Mouse (Mus musculus) adrenal gland, postnatal 25 days (tissue): Measurements from ENCODE around the gene Prdm5. TPM values are rescaled to one million over a fixed set of nuclear protein-coding genes. Genes with fewer than 3 reads are reported as not detected.

Experiments used
- DNase-seq: peaks from one replicate; pipeline ENCODE4 v3.0.0; 2021; ENCODE audit warnings: mixed read lengths
- long read RNA-seq: library from polyadenylated mRNA; stranded (forward); transcript quantifications from one replicate; pipeline ENCODE4 v2.0.0, GENCODE M21; 2021
- total RNA-seq: library from RNA; stranded (reverse); gene quantifications from 2 replicates; pipeline ENCODE4 v1.2.3, GENCODE M21; 2021

Prdm5 gene
- 19.9 and 22.7 TPM in 2 replicates for total RNA-seq
- long read RNA-seq, transcript Prdm5-202 (15 exons, 2,155 nt): major isoform, 6 of 10 reads
- long read RNA-seq, partial matches to known transcripts: 1 of 10 reads
- long read RNA-seq, other reads (novel, unspliced or antisense): 1 of 10 reads

DNA sequence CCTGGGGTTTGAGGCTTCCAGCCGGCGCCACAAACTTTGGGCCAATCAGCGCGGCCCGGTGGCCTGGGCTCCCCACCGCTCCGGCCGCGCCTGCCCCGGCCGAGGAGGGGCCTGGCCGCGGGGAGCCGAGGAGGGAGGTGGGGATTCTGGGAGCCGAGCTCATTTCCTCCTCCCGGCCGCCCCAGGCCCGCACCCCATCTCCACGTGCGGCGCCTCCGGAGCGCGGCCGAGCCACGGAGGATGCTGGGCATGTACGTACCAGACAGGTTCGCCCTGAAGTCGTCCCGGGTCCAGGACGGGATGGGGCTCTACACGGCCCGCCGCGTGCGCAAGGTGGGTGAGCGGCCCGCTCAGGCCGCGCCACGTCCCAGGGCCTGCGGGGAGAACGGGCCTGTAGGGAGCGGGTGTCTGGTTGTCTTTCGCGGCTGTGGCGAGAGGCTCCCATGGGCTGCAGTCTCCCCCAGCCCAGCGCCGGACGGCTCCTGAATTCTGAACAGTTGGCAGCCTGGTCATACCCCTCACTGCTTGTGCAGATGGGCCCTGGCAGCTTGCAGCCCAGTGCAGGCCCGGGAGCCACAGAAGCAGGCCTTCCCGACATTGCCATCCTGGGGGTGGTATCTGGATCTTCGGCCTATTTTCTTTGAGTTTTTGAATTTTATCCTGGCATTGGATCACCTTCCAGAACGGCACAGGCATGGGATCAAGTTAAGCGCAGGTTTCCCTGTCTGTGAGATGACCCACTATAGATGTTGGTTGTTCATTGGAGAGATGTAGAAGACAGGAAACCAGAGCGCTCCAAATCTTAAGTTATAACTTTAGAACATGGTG, at the start of gene Prdm5:
TSS of gene Prdm5 (plus strand) at position 128 of the 828 bp plus-strand sequence.
- DNase-seq: peak; percentile 81

DNA sequence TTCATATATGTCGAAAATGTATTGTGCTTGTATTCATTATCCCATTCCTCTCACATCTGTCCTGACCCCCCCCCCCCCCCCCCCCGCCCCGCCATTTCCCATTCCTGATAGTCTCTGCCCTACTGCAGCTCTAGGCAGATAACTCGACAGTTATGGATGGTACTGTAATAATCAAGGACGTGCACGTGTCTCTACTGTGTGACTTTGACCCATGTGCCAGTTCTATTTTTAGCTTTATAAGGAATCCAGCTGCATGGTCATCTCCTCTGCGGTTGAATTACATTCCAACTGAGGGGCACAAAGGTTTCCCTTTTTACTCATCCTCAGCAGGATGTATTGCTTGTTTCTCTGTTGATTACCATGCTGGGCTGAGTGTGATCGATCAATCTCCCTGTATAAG, 39.3 kb upstream of the Prdm5 start:
- DNase-seq: no peak

DNA sequence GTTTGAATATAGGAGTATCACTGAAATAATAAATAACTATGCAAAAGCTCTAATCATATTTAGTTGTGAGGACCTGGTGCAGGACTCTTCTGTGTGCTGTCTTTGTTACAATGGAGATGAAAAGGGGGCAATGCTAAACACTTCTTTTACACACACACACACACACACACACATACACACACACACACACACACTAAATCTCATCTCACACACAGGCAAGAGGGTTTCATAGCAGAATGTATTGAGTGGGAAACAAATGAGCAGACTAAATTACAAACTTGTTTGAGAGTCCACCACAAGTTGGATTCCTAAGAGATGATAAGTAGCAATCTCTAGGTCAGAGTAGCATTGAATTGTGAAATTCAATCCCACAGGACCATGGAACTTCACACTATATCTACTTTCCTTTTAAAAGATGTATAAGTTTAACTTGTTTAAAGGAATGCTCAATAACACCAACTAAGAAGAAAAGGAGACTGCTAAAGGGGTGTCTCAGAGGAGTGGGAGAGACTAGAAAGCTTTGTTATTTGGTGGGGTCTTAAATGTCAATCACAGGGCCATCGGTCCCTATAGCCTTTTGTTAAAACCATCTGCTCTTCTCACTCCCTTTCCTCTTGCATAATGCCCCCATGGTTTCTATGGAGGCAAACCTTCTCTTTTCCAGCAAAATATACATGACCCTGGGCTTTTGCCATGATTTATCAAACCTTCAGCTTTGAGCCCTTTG, 35.5 kb upstream of the Prdm5 start:
- no peak for DNase-seq

DNA sequence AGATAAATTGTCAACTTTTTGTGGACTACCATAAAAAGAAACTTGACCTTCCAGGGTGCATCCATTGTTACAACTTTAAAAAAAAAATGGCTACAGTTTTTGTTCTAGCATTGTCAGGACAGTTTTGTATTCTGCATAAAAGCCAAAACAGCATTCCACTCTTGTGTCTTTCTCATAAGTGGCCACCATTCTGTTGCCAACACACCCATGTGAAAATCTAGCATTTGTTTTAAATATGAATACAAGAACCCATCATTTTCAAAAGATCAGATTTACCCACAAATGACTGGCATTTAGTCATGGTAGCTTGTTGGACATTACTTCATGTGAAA, 35.0 kb upstream of the Prdm5 start:
- no peak for DNase-seq

DNA sequence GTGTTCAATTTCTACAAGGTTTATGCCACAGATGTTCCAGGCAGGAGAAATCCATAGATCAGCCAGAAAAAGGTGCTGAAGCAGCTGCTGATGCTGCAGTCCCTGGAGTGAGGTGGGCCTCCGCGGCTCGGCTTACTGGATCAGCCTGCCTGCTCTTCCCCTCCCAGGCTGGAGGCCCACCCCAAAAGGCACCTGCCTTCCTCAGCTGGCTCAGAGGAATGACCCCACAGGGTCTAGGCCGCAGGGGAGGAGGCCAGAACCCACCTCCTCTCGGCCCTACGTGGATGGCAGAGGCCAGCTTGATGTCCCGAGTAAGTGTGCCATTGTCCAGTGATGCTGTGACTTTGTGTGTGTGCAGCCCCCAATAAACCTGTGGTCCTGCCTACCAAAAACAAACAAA, 20.6 kb upstream of the Prdm5 start:
- no peak for DNase-seq

DNA sequence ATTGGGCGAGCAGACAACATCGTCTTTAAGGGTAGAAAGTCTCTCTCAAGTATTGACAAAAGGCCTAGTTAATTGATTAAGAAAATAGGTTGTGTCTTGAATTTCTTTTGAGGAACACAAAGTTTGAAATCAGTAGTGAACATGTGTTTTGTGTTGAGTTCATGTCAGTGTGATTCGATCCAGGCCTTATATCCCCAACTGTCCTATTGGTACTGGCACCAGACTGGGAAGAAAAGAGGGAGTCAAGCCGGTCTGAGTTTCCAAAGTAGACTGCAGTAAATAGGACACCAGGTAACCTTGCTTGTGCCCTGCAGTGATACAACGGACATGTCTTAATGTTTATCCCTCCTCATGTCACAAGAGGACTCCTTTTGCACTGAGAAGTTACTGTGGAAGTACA, 19.6 kb upstream of the Prdm5 start:
- no peak for DNase-seq

DNA sequence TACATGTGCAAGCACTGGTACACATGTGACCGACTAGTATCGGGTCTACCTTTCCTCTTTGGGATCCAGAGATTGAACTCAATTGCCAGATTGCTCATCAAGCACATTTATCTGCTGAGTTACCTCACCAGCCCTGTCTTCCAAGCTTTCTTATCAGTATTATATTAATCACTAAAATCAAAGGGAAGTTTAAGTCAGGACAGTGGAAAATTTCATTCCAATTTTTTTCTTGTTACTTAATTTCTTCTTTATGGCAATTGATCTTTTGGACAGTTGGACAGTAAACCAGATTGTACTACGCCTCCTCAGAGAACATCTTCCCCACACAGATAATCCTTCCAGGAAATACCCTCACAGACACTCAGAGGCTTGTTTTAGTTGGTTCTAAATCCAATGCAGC, 18.7 kb upstream of the Prdm5 start:
- DNase-seq: no peak

DNA sequence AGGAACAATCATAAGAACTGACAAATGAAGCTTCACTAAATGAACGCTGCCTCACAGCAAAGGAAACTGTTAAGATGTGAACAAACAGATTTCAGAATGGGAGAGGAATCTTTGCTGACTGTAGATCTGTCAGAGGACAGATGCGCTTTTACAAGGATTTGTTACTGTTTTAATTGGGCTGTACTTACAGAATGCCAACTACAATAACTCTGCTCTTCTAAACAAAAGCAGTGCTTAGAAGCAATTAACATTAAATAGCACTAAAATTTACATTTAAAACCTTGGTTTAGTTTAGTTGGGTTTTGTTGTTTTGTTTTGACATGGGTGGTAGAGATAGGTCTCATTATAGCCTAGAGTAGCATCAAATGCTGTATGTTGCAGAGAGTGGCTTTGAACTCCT, 14.3 kb upstream of the Prdm5 start:
- no peak for DNase-seq

DNA sequence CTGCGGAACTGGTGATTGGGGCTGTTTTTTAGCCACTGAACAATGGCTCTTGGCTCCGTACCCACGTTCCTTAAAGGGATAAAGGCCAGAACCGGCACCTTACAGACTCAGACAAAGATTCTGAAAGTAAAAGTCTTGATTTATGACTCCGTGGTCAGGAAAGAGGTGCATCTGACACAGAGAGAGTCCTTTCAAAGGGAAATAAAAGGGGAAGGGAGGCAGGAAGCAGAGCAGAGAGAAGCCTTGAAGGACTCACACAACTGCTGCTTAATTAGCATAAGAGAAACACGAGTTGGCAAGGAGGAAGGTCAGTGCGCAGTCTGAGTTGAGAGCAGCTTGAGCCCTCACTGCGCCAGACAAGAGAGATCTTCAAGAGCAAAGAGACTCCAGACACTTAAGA, 13.7 kb upstream of the Prdm5 start:
- peak; percentile 41 for DNase-seq

DNA sequence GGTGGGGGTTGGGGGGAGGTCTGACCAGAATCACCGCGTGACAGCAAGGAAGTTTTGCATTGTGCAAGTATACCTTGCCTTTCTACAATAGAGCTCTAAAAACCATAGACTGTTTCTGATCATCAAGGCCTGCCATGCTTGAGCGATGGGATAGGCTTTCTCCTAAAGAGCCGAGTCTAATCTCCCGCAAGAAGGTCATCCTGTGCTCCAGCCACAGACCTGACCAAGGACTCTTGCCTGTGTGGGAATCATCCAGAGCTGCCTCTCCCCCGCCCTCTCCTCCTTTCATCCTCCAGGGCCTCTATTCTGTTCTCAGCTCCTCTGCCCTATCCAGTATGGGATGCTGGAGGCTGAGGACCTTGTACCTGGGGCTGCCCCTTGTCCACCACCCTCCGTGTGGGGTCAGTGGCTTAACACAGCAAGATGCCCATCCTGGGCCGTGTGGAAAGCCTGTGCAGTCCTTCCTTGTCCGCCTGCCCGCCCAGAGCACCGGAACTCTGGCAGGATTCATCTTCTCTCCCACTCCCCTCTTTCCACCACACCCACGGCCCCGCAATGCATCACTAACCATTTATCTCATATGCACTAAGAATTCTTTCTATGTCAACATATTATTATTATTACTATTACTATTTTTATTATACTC, 12.9 kb upstream of the Prdm5 start:
- peak; percentile 5 for DNase-seq

DNA sequence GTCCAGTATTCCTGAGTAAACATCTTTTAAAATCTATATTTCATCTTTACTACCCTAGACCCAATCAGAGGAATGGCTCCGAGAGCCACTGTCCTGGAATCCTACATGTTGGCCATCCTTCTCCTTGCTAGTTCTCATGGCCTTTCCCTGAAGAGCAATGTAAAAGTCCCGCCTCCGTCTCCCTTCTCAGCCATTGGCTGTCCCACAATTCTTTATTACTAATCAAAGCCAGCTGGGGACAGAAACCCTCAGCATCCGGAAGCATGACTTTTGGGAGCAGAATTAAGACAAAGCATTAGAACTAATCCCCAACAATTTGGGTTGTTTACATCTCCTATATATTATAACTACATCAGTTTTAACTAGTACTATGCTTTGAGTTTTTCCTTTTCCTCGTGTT, 10.9 kb upstream of the Prdm5 start:
- no peak for DNase-seq

DNA sequence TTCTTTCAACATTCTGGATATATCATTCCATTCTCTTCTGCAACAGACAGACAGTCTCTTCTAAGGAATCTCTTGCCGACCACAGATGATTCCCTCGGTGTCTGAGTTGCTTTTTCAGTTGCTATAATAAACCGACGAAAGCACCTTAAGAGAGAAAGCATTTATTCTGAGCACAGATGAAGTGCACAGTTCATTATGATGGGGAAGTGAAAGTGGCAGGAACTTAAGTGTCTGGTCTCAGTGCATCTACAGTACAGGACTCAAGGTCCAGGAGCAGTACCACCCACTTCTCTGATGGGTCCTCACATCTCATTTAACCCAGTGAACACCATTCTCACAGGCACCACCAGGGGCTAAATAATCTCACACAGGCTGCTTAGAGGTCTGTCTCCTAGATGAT, 5.2 kb upstream of the Prdm5 start:
- no peak for DNase-seq

DNA sequence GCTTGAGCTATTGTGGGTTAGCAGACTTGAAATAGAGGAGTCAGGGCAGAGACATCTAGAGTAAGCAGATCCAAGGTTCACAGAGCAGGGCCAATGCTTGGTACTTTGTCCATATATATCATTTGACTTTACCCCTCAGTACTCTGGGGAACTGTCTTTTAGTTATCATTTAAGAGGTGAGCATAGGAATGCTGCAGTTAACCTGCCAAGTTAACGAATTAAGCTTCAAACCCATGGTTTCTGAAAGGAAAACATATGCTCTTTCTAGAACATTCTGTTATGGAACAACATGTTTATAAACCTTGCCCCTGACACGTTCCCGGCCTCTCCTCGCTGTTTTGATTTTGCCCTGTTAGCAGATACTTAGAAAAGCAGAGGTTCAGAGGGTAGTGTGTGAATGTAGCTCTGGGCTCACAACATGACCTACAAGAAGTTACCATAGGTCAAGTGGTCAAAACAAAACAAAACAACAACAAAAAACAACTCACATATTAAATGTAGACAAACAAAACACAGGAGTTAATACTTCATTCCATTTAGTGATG, 973 bp downstream of the Prdm5 start:
- DNase-seq: no peak

DNA sequence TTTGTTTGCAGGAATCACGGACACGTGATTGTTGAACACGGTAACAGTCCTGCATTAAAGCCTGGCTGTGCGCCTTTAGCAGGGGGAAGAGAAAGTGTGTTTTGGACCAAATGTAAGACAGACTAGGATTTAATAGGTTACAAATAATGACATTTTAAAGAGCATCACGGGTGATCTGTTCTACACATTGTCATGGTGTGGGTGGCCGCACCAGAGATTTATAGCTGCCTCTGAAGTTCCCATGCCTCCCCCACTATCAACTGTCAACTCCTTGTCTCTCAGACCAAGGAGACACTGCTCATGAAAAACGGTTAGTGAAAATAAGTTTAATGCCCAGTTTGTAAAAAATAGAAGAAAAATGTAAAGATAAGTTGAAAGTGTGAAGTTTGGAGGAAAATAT, 2.7 kb downstream of the Prdm5 start:
- no peak for DNase-seq

DNA sequence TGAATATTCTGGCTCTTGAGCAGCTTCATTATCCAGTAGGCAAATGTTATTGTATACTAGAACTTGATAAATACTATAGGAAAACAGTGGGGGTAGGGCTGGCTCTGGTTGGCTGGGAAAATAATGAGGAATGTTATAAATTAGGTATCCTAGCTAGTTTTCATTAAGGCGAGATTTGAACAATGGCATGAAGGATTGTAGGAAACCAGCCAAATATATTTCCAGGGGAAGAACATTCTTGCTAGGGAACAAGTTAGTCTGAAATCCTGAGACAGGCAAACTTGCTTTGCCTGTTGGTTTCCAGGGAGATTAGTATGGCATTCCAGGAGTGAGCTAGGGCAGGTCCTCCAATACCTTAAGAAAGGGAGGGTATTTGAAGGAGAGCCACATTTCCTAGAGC, 4.9 kb downstream of the Prdm5 start:
- no peak for DNase-seq

DNA sequence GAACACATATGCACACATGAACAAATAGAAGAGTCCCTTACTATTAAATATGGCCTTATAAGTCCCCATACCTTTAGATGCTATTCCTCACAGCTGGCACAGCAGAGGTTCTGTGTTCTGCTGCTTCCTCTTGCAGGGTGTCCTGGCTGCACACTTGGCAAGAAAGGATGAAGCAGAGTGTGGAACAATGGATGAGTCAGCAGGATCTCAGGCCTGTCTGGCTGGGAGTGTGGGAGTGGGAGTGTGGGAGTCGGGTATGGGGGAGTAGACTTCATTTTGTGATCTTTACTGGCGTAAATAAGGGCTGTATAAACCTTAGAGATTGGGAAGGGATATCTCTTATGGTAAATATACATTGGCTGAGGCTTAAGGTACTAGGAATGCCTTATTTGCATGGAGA, 14.1 kb downstream of the Prdm5 start:
- DNase-seq: no peak

DNA sequence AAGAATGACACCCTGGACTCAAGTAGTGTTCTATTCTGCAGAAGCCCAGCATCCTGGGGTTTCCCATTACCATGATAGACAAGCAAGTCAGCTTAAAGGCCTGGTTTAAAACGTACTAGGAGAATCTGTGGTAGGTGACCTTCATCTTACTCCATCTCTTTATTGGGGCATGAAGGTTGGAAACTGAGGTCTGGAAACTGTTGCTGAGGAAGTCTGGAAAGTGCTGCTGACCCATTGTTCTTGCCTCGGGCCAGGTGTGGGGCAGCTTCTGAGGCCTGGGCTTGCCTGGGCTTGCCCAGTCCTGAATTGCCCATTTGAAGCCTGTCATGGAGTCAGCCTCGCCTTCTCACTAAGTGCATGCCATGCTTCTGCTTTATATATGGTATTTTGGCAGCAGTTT, 17.8 kb downstream of the Prdm5 start:
- DNase-seq: no peak

DNA sequence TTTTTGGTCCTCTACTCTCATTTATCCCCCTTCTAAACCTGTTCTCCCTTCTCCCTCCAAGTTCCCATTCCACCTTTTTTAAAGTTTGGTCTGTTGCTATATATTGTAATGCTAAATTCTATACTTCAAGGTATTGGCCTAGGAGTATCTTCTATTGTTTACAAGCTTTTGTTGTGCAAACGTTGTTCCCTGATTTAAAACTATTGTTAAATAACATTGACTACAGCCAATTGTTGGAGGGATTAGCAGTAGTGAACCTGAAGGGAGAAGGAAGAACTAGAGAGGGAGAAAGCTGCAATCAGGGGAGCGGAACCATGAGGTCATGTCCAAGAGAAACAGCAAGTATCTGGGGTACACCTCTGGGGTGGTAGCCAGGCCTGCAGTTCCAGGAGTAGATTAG, 18.5 kb downstream of the Prdm5 start:
- no peak for DNase-seq

DNA sequence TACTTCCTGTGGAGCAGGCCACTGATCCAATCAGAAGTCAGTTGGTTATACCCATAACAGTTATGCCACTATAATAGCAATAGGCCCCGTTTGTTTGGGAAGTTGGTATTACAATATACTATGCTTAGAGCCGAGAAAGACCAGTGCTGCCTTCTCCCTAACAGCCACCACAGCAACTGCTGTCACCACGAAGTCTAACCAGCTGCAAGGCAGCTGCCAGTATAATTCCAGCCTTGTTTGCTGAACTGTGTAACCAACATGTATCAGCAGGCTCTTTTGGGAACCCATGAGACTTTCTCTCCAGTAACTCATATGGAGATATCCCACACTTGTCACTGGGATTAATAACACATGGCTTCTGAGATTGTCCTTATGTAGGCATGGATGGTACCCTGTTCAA, 19.6 kb downstream of the Prdm5 start:
- no peak for DNase-seq

DNA sequence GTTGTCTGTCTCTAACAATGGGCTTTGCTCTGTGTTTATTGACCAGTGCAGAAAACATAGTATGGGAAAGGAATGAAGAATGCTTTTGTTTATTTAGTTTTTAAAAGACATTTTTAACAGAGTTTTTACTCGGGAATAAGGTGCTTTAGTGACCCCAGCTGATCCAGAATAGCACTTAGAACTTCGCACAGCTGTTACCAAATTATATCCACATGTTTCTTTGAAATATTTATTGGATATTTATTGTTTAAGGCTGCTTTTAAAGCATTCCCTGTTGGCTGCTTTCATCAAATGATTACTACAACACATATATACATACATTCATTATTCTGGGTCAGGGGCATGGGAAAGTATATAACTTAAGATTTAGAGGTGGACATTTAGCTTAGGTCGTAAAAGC, 32.9 kb downstream of the Prdm5 start:
- DNase-seq: no peak

DNA sequence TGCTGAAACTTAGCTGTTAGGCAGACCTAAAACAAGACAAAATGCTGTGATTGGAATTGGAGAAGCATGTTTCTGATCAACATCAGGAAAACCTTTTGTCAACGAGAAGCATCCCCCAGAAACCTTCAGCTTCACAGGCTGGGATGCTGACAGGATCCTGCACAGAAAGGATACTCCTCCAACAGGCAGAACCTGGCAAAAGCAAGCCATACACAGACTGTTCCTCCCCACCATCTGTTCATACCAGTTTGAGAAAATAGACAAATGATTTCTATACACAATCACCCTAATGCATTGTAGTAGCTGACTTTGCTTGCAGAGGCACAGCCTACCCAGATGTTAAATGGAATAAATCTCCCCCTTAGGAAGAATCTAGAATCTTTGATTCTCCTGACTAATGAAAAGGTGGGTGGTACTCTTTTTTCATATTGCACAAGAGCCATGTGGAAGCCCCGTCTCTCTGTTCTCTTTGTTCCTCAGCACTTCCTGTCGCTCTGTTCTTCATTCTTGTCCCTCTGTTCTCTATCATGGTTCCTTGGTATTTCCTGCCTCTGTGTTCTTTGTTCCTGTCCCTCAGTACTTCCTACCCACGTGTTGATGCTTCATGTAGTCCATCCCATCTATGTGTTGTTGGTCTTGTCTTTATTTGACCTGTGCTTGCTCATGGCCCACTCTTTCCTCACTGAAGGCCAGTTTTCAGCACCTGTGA, 39.4 kb downstream of the Prdm5 start:
- no peak for DNase-seq

DNA sequence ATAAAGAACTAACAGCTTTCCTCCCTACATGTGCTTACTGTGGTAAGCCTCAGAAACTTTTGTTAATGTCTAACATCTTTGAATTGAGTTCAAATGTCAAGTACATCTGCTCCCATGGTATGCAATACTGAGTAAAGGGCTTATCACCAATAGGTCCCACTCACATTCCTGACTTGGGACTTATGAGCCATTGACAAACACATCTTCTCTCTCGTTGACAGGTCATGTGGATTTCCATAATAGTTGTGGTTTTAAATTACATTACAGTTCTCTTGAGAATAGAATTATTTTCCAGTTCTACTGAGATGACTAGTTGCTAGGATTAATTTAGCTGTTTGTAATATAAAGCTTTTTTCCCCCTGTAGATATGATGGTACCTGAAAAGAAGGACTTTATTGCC, 49.9 kb downstream of the Prdm5 start:
- DNase-seq: no peak
